Mouse (Mus musculus): Measurements from ENCODE around the gene Anapc5.

The Anapc5 gene

DNA sequence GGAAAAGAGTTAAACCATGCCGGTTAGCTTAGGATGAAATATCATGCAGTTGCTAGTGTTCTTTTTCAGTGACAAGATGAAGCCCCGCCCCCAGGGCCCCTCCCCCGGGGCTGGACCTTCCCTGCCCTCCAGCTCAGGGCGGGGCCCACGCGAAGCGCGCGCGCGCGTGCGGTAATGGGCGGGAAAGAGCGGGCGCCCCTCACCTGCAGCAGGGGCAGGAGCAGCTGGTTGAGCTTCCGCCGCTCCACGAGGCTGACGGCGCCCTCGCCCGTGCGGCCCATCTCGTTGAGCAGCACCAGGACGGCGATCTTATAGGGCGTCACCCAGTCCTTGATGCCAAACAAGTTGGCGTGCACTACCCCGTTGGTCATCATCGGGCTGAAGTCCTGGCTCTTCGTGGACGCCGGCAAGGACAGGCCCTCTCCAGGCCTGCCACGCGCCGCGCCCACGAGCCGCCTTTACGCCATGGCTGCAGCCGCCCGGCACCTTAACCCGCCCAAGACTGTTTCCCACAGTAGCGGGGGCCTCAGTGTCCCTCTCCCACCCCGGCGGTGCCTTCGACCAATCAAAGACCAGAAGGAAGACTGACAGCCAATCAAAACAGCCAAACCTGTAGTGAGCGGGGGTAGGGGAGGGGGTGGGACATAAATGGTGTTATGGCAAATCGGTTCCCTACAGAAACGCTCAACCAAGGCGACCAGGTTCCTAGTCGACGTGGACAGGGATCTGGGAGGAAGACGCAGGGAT is at the start of gene Anapc5:
Gene Anapc5 (minus strand): TSS at position 563 of the 747 bp plus-strand sequence.
- peak; percentile 95 for DNase-seq

DNA sequence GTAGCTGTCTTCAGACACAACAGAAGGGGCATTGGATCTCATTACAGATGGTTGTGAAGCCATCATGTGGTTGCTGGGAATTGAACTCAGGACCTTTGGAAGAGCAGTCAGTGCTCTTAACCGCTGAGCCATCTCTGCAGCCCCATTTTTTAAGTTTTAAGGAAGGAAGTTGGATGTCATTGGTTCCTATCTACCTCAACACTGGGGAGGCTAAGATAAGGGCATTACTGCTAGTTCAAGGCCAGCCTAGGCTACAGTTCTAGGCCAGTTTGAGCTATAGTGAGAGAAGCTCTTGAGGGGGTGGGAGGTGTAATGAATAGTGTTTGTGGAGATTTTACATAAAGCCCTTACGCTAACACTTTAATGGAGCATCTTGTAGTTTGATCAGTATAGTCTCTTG is 41.9 kb upstream of the Anapc5 start:
- no peak for DNase-seq

DNA sequence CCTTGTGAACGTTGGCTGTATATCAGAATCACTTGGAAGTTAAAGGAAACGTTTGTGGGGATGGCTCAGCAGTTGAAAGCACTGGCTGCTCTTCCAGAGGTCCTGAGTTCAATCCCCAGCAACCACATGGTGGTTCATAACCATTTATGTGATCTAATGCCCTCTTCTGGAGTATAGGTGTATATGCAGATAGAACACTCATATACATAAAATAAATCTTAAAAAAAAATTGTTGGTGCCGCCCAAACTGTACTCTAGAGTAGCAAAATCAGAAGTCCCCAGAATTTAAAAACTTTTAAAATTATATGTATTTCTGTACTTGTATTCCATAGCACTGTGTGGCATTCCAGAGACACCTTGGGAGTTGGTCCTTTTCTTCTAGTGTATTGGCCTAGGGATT is 34.7 kb upstream of the Anapc5 start:
- DNase-seq = no peak

DNA sequence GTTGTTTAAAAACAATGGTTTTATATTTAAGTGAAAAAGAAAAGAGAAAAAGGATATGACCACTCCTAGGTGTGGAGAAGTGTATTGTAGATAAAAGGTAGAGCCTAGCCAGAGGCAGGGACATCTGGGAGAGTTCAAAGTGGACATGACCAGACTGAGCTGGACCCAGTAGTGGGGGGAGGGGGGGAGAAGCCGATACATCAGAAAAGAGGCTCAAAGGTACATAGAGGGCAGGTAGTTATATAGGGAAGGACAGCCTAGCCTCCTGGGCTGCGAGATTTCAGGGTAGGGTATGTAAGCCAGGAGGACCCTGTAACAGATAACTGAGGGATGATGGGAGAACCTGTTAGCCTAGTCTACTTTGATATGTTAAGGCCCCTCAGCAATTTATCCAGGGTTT is 31.5 kb upstream of the Anapc5 start:
- no peak for DNase-seq

GRCm38 (mm10) chr5:122850319-122851002 is 29.3 kb upstream of the Anapc5 start:
- no peak for DNase-seq

- DNase-seq = peak; percentile 98
Observed at GRCm38 (mm10) chr5:122849521-122850318, 28.6 kb upstream of the Anapc5 start, which contains the start of gene Rnf34. Rnf34 (plus strand) TSS chr5:122850048.

DNA sequence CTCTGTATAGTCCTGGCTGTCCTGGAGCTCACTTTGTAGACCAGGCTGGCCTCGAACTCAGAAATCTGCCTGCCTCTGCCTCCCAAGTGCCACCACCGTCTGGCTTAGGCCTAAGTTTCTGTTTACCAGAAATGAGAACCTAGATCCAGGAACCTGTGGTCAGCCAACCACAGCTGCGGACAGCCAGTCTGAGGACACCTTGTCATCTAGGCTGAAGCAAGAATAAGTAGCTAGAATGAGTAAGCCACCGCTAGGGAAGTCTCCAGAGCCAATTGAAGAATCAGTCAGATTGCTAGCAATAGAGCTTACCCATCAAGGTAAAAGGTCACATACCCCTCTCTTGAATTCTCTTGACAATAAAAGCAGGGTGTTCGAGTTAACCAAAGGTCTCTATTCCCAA is 22.7 kb upstream of the Anapc5 start:
- DNase-seq = no peak

GRCm38 (mm10) chr5:122841126-122841525 is 20.0 kb upstream of the Anapc5 start:
- DNase-seq = no peak

DNA sequence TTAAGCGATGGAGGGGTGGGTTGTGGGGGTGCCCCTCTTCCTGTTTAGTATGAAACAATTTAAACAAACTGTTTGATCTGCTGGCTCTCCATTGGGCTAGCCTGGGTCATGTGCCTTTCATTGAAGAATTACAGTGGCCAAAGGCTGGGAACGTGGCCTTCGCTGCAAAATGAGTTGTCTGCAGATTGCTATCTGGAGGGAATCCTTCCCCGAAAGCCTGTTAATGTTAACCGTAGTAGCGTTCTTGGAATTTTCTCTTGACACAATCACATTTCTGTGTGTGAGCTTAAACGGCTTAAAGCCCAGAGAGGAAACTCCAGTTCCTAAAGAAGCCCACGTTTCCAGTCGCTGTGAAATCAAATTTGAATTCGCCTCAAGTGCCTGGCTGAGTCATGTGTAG is 11.9 kb upstream of the Anapc5 start:
- DNase-seq = no peak

GRCm38 (mm10) chr5:122832536-122832935 is 11.4 kb upstream of the Anapc5 start:
- DNase-seq = no peak

DNA sequence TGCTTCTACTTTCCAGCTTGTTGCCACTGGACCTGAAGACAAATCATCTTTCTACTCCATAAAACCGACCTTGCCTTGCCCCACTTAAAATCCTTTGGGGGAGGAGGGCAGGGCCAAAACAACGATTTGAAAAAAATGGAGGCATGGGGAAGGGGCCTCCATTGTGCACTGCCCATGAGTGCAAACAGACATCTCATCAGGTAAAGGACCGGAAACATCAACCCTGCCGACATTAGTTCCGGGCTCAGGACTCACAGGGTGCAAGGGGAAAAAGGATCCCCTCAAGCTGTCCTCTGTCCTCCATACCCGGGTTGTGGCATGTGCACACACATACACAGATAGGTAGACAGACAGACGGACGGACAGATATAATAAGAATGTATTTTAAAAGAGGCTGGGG is 4.0 kb upstream of the Anapc5 start:
- DNase-seq = no peak

DNA sequence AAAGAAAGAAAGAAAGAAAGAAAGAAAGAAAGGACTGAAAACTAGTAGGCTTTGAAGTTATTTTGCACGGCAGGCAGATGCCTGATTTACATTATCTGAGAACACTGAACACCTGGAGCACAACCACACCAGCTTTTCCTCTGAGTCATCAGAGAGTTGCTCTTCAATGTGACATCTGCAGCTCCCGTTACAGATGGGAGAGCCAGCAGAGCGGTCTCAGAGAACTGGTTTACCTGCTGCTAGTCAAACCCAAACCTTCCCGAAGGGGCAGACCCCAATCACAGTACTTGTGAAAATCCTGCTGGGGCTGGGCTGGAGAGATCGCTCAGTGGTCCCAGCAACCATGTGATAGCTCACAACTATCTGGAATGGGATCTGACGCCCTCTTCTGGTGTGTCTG is 3.3 kb upstream of the Anapc5 start:
- no peak for DNase-seq

DNA sequence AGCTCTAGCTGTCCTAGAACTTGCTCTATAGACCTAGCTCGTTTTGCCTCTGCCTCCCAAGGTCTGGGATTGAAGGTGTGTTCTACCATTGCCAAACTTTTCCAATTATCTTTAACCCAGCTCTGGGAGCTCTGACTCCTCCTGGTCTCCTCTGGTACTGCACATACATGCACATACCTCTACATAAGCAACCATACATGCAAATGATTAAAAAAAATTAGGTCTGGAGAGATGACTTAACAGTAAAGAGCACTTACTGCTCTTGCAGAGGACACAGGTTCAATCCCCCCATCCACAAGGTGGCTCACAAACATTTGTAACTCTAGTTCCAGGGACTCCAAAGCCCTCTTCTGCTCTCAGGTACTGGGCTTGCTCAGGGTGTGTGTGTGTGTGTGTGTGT is 2.8 kb upstream of the Anapc5 start:
- DNase-seq = no peak

DNA sequence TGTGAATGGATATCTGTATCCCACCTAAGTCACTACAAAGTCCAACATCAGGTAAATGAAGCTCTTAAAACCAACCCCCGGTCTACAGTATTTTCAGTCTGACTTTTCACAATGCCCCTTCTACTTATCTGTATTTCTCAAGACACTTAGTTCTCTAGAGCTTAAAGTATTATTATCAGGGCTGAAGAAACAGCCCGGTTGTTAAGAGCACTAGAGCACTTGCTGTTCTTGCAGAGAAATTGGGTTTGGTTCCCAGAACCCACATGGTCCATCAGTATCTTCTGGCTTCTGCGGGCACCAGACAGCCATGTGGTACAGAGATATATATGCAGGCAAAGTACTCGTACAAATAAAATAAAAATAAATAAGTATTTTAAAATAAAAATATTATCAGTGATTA is 1.3 kb upstream of the Anapc5 start:
- DNase-seq = no peak

DNA sequence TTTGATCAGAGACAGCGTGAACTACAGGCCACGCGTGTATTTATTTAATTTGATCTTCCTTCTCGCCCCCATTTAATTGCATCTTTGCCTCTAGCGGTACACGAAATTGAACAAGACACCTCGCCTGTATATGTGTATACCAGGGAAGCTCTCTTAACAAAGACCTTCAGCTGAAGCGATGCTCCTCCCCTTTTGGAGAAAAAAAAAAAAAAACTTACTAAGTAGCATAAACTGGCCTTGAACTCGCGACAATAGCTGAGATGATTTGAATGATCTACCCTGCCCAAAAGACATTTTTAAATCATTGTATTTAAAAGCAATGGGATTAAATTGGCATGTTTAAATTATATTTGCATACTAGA is 366 bp upstream of the Anapc5 start:
- DNase-seq = no peak

DNA sequence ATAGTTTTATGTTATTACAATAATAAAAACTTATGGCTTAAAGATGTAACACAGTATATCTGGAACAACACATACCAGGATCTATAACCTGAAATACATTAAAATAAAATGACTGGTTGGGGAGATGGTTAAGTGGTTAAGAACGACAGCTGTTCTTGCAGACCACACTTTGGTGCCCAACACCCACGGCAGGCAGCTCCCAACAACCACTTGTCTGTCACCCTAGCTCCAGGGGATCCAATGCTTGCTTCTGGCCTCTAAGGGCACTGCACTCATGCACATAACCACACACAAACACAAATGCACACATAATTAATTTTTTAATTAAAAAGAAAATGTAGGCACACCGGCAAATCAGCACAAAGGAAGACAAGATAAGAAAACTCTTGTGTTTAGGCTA is 8.4 kb downstream of the Anapc5 start:
- DNase-seq = no peak

DNA sequence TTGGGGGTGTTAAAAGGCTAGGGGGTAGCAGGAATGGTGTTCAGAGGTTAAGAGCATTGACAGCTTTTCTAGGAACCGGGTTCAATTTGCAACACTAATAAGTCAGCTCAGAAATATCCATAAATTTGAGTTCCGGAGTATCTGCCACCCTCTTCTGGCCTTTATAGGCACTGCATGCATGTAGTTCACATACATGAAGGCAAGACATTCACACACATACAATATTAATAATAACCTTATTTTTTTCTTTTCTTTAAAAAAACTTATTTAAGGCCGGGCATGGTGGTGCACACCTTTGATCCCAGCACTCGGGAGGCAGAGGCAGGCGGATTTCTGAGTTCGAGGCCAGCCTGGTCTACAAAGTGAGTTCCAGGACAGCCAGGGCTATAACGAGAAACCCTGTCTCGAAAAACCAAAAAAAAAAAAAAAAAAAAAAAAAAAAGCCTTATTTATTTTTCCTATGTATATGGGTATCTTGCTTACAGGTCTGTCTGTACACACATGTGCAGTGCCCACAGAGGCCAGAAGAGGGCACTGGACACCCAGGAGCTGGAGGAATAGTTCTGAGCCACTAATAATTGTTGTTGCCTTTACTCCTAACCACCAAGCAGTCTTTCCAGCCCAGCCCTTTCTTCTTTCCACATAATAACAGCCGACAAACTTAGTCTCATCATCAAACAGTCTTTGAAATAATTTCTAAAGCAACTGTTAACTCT is 9.6 kb downstream of the Anapc5 start:
- peak; percentile 79 for DNase-seq

DNA sequence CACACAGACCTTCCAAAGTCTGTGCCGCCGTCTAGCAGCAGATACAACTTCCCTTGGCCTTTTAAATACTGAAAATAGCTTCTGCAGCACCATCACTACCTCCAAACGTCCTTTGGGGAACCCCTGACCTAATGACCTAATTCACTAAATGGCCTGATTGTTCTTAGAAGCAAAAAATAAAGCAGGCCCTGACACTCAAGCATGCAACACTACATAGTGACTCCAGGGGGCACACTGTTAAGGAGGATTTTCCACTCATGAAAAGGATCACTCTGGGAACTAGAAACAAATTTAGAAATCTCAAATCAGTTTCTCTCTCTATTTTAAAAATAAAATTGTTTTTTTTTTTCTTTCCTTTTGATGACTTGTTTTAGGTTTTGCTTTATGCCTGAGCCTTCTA is 15.6 kb downstream of the Anapc5 start:
- no peak for DNase-seq

DNA sequence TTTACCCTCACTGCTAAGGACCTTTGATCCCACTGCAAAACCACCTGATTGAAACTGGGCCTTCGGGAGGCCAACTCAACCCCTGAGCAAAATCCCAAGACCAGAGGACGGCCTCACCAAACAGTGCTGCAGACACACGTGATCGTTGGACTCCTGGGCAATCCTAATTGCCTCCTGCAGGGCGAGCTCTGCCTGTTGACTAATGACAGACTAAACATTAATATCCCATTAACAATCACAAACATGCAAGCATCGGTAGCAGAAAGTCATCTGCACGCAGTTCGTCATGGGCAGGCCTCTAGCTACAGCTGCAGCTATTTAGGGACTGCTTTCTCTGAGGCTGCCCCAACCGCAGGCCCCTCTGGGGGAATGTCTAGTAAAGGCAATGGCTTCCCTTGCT is 18.4 kb downstream of the Anapc5 start:
- DNase-seq = peak; percentile 91

DNA sequence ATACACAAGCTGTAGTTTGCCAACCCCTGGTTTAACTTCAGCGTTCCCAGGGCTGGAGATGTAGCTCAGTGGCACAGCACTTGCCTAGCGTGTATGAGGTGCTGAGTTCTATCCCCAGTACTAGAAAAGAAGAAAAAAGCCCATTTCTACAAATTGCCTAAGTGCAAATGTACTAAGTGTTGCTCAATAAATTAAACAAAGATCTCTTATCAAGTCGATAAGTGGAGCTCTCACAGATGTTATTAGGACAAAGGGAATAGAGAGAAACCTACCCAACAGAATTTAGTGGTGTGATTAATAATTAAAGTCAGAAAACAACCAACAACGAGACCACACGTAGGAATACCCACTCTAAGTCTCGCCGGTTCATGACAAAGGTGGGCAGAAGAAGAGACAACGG is 19.5 kb downstream of the Anapc5 start:
- no peak for DNase-seq

- DNase-seq = peak; percentile 84
Observed at GRCm38 (mm10) chr5:122800345-122801010, 20.7 kb downstream of the Anapc5 start.

All from kidney, adult 9 months (tissue).